Mouse (Mus musculus) G1E (cell line): ENCODE results near the gene Hmgcs2. TPM values are rescaled to one million over a fixed set of nuclear protein-coding genes. Genes with fewer than 3 reads are reported as not detected.

ENCODE experiments used
- ATAC-seq: 2 replicates; pipeline ENCODE4 v1.8.0; 2016; ENCODE audit warnings: mild to moderate bottlenecking; ENCODE audit not compliant: insufficient number of reproducible peaks, poor library complexity, low FRiP score, severe bottlenecking; ENCODE audit errors: extremely low read depth
- DNase-seq: peaks from one replicate; pipeline ENCODE4 v3.0.0; 2012; ENCODE audit warnings: low spot score
- H3K27me3 ChIP-seq: 2 replicates; pipeline ENCODE4 v1.6.1; 2012; ENCODE audit warnings: mild to moderate bottlenecking, low read length, inconsistent platforms; ENCODE audit not compliant: insufficient read depth
- H3K36me3 ChIP-seq: replicated peaks from 2 replicates; pipeline ENCODE3; 2012; ENCODE audit warnings: mild to moderate bottlenecking, inconsistent platforms
- H3K4me1 ChIP-seq: 2 replicates; pipeline ENCODE4 v1.6.1; 2012; ENCODE audit warnings: low read depth, low read length, inconsistent platforms, mixed read lengths; ENCODE audit not compliant: insufficient read depth
- H3K4me3 ChIP-seq: 2 replicates; pipeline ENCODE4 v1.5.1; 2012; ENCODE audit warnings: low read depth, mild to moderate bottlenecking, inconsistent platforms, low read length, moderate library complexity, mixed read lengths
- H3K9me3 ChIP-seq: replicated peaks from 2 replicates; pipeline ENCODE4 v1.6.1; 2012; ENCODE audit warnings: inconsistent platforms
- CTCF ChIP-seq: IDR thresholded peaks from 2 replicates; pipeline ENCODE4 v1.5.1; 2012; ENCODE audit warnings: low read depth, low read length, inconsistent platforms, mixed read lengths
- GATA1 ChIP-seq: IDR thresholded peaks from 2 replicates; pipeline ENCODE4 v1.6.1; 2012; ENCODE audit warnings: borderline replicate concordance, low read length, inconsistent platforms, mixed read lengths
- GATA2 ChIP-seq: IDR thresholded peaks from 2 replicates; pipeline ENCODE4 v1.6.1; 2012; ENCODE audit warnings: low read depth, low read length, inconsistent platforms, borderline replicate concordance
- POLR2AphosphoS5 ChIP-seq: IDR thresholded peaks from 2 replicates; pipeline ENCODE4 v1.6.1; 2012; ENCODE audit warnings: low read depth, low read length, inconsistent platforms; ENCODE audit not compliant: insufficient replicate concordance
- TAL1 ChIP-seq: conservative IDR thresholded peaks from 2 replicates; pipeline ENCODE4 v1.6.1; 2012; ENCODE audit warnings: low read depth, low read length, inconsistent platforms, mixed read lengths
- polyA plus RNA-seq: library from polyadenylated mRNA; stranded (reverse); fragments of >175 nt; gene quantifications from 2 replicates; pipeline ENCODE4 v1.2.3, GENCODE M21; 2012
- total RNA-seq, 2 experiments: library from RNA; stranded (forward) in 1 of 2; stranded (reverse) in 1 of 2; fragments of 200-1000 nt in 1 of 2; fragments of >200 nt in 1 of 2; fragmentation: Nextera tagmentation in 1 of 2; gene quantifications; 2 replicates each; pipeline ENCODE4 v1.2.3; 2014 to 2017

Hmgcs2 gene
- total and polyA plus RNA-seq, 3 experiments, result not detected

DNA sequence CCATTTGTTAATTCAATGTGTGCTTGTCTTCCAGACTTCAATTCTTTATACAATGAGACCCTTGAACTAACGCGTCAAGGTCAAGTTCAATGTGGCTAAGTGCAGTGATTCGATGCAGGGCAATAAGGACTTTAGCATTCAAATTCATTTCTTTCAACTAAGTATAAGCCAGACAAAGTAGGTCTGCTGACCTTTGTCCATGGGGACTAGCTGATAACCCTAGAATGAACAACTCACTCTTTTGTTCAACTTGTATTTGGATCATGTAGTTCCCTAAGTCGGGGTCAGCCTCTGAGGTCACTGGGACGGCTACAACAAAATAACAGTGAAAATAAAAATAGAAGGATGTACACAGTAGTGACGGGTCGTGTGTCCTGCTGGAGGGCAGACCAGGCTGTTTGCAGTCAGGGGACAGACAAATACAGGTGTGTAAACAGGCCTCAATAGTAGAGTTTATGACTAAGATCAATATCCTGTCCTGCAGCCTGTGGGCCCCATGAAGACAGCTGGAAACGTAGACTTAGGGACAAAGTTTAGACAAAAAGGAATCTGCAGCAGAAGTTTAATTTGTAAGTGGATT, 37.7 kb upstream of the Hmgcs2 start:
- TF ChIP-seq POLR2AphosphoS5 (no peak), GATA2 (no peak), GATA1 (no peak), TAL1 (no peak)
- Histone ChIP-seq H3K4me3 (no peak overlapping the region), H3K27me3 (no peaks in the 10 kb centered on the region), H3K36me3 (no peaks in the 10 kb centered on the region), H3K4me1 (no peaks in the 10 kb centered on the region), H3K9me3 (peaks cover 53% of the 10 kb centered on the region)
- ATAC-seq (no peak), DNase-seq (no peak)

GRCm38 (mm10) chr3:98245892-98246291, 34.3 kb upstream of the Hmgcs2 start:
- H3K27me3 ChIP-seq, result no peaks in the 10 kb centered on the region
- TF ChIP-seq TAL1 (no peak), CTCF (no peak), GATA2 (no peak), POLR2AphosphoS5 (no peak), GATA1 (no peak)
- no peak overlapping the region for H3K4me3 ChIP-seq
- no peak for ATAC-seq
- DNase-seq, result no peak
- H3K9me3 ChIP-seq, result peaks cover 60% of the 10 kb centered on the region
- H3K36me3 ChIP-seq, result no peaks in the 10 kb centered on the region
- no peaks in the 10 kb centered on the region for H3K4me1 ChIP-seq

GRCm38 (mm10) chr3:98246985-98247751, 33.1 kb upstream of the Hmgcs2 start:
- H3K9me3 ChIP-seq, result peaks cover 50% of the 10 kb centered on the region
- no peaks in the 10 kb centered on the region for H3K27me3 ChIP-seq
- H3K4me1 ChIP-seq, result no peaks in the 10 kb centered on the region
- H3K36me3 ChIP-seq, result no peaks in the 10 kb centered on the region
- no peak overlapping the region for H3K4me3 ChIP-seq
- DNase-seq, result no peak
- TF ChIP-seq CTCF, result no peak
- TF ChIP-seq POLR2AphosphoS5, result no peak
- TF ChIP-seq TAL1, result no peak
- TF ChIP-seq GATA2, result no peak
- no peak for TF ChIP-seq GATA1
- no peak for ATAC-seq

DNA sequence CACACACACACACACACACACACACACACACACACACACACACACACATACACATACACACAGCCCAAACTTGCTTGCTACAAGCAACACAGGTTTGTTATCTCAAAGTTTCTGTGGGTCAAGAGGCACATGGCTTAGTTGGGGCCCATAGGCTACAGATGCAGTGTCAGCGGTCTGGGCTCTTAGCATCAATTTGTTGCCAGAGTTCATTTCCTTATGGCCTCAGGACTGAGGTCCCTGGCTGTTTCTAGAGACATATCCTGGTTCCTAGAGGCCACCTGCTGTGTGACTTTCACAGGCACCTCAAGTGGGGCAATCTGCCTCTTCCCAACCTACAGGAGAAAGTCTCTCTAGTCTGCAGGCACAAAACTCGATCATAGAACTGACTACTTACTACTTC, 30.9 kb upstream of the Hmgcs2 start:
- Histone ChIP-seq H3K4me3 (no peak overlapping the region), H3K36me3 (no peaks in the 10 kb centered on the region), H3K9me3 (peaks cover 52% of the 10 kb centered on the region), H3K27me3 (no peaks in the 10 kb centered on the region), H3K4me1 (no peaks in the 10 kb centered on the region)
- no peak for TF ChIP-seq TAL1
- TF ChIP-seq GATA1, result no peak
- TF ChIP-seq POLR2AphosphoS5, result no peak
- TF ChIP-seq GATA2, result no peak
- TF ChIP-seq CTCF, result no peak
- no peak for ATAC-seq
- DNase-seq, result no peak

- peaks cover 57% of the 10 kb centered on the region for H3K9me3 ChIP-seq
- no peak for ATAC-seq
- no peaks in the 10 kb centered on the region for H3K4me1 ChIP-seq
- H3K36me3 ChIP-seq, result no peaks in the 10 kb centered on the region
- TF ChIP-seq POLR2AphosphoS5, result no peak
- TF ChIP-seq GATA1, result no peak
- no peaks in the 10 kb centered on the region for H3K27me3 ChIP-seq
- H3K4me3 ChIP-seq, result no peak overlapping the region
- no peak for DNase-seq
Measured at GRCm38 (mm10) chr3:98249833-98250448, 30.3 kb upstream of the Hmgcs2 start.

GRCm38 (mm10) chr3:98254059-98254458, 26.2 kb upstream of the Hmgcs2 start:
- Histone ChIP-seq H3K4me3 (no peak overlapping the region), H3K27me3 (no peaks in the 10 kb centered on the region), H3K4me1 (no peaks in the 10 kb centered on the region), H3K9me3 (peaks cover 47% of the 10 kb centered on the region), H3K36me3 (no peaks in the 10 kb centered on the region)
- no peak for DNase-seq
- no peak for ATAC-seq
- TF ChIP-seq CTCF, result no peak
- no peak for TF ChIP-seq TAL1
- TF ChIP-seq POLR2AphosphoS5, result no peak
- no peak for TF ChIP-seq GATA1
- TF ChIP-seq GATA2, result no peak
